In the genomic region with DNA sequence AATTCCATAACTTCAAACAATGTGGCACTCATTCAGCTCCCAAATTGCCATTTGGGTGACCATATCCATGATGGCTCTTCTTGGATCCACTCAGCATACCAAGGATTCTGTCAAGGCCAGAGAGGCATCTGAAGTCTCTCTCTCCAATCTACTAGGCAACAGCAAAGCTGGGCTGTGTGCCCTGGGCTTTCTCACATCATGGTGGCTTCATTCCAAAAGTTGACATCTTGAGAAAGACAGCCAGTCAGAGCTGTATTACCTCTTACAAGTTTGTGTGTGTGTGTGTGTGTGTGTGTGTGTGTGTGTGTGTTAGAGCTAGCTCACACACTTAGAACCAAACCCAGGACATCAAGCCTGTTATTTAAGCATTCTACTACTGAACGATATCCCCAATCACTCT, we compare ENCODE assay signal across 15 mouse cellular contexts.
"Had no signal": no experiment of that assay in that cellular context is flagged by ENCODE, and none has a peak within 500 bp of the region (broad histone marks: within the 10 kb centered on the region; RNA-seq: fewer than 3 reads in every experiment).

No protein-coding gene starts in this region.

- H3K27ac ChIP-seq: kidney, embryonic 15.5 days; left cerebral cortex, adult 2 months; limb, embryonic 12.5 days; liver, embryonic 13.5 days; macrophage; stomach, embryonic 15.5 days had no signal

- ATAC-seq: liver, postnatal 0 days; midbrain, embryonic 16.5 days had no signal

- H3K9me3 ChIP-seq: limb, embryonic 12.5 days; stomach, embryonic 15.5 days had no signal

- DNase-seq: kidney, postnatal 14 days; liver; liver, embryonic 13.5 days; liver, postnatal 0 days; right cerebral cortex, postnatal 14 days; thymus, adult 2 months; thymus, postnatal 25 days had no signal

- H3K36me3 ChIP-seq: kidney, embryonic 15.5 days; limb, embryonic 12.5 days; liver, embryonic 13.5 days; stomach, embryonic 15.5 days had no signal

- H3K4me2 ChIP-seq: kidney, embryonic 15.5 days; limb, embryonic 12.5 days; liver, embryonic 13.5 days; midbrain, embryonic 11.5 days; stomach, embryonic 15.5 days had no signal

- H3K9ac ChIP-seq: kidney, embryonic 15.5 days; limb, embryonic 12.5 days; liver, embryonic 13.5 days; liver, postnatal 0 days; stomach, embryonic 15.5 days had no signal

- H3K4me3 ChIP-seq: kidney, embryonic 15.5 days; left cerebral cortex, adult 2 months; limb, embryonic 12.5 days; liver, embryonic 13.5 days; megakaryocyte, embryonic 14.5 days; stomach, embryonic 15.5 days had no signal

- H3K4me1 ChIP-seq: liver, embryonic 13.5 days; megakaryocyte, embryonic 14.5 days; stomach, embryonic 15.5 days had no signal

- H3K27me3 ChIP-seq: kidney, embryonic 15.5 days; limb, embryonic 12.5 days; liver, embryonic 13.5 days; stomach, embryonic 15.5 days had no signal
